Mouse (Mus musculus) embryonic facial prominence, embryonic 11.5 days (tissue): ENCODE measurements at regions not wholly inside any gene's neighbourhood (a gene's known extent, or its start where the extent isn't known, plus 50 kb on each side); places are given as distances from the start of the nearest gene placed in this dataset.
A peak's percentile ranks its signal among the peaks of the same experiment; 100 is the strongest.

Source experiments
- ATAC-seq: fragments of 200-750 bp; cut with Nextera tagmentation; replicated peaks from 2 replicates; pipeline ENCODE4 v1.8.0; 2017; ENCODE audit warnings: low read depth; ENCODE audit not compliant: insufficient number of reproducible peaks, low FRiP score, low TSS enrichment
- DNase-seq: peaks from one replicate; pipeline ENCODE4 v3.0.0-alpha.2; 2015; ENCODE audit warnings: low spot score
- H3K27ac ChIP-seq: fragments of 300-500 bp; sonication (generic); replicated peaks from 2 replicates; pipeline ENCODE4 v1.5.1; 2014; ENCODE audit warnings: mild to moderate bottlenecking, low read depth, low read length, control low read depth
- H3K27me3 ChIP-seq: fragments of 300-500 bp; sonication (generic); 2 replicates; pipeline ENCODE4 v1.6.1; 2014; ENCODE audit warnings: mild to moderate bottlenecking, low read length, moderate library complexity, mixed read lengths; ENCODE audit not compliant: control insufficient read depth, insufficient read depth
- H3K36me3 ChIP-seq: fragments of 300-500 bp; sonication (generic); replicated peaks from 2 replicates; pipeline ENCODE4 v1.6.1; 2014; ENCODE audit warnings: low read depth, mild to moderate bottlenecking, low read length, moderate library complexity, mixed read lengths; ENCODE audit not compliant: control insufficient read depth, insufficient read depth
- H3K4me1 ChIP-seq: fragments of 300-500 bp; sonication (generic); 2 replicates; pipeline ENCODE4 v1.6.1; 2014; ENCODE audit warnings: low read length, mixed read lengths; ENCODE audit not compliant: control insufficient read depth, insufficient read depth
- H3K4me2 ChIP-seq: fragments of 300-500 bp; sonication (generic); 2 replicates; pipeline ENCODE4 v1.6.1; 2014; ENCODE audit warnings: low read depth, mild to moderate bottlenecking, control low read depth, low read length, moderate library complexity
- H3K4me3 ChIP-seq: fragments of 300-500 bp; sonication (generic); 2 replicates; pipeline ENCODE4 v1.5.1; 2014; ENCODE audit warnings: low read depth, low read length, control low read depth
- H3K9ac ChIP-seq: fragments of 300-500 bp; sonication (generic); replicated peaks from 2 replicates; pipeline ENCODE4 v1.6.1; 2014; ENCODE audit warnings: mild to moderate bottlenecking, control low read depth, low read length
- H3K9me3 ChIP-seq: fragments of 300-500 bp; sonication (generic); replicated peaks from 2 replicates; pipeline ENCODE4 v1.6.1; 2016; ENCODE audit warnings: mild to moderate bottlenecking, low read length, inconsistent platforms, mixed read lengths; ENCODE audit not compliant: control insufficient read depth
- WGBS: fragments of 180-500 bp; shearing (Covaris S2); extraction: QIAGEN DNeasy Blood & Tissue Kit; methylation state at CpG from one replicate; pipeline ENCODE4 v1.1.7; 2014; 5-methylcytosine and 5-hydroxymethylcytosine counted together

- Histone ChIP-seq H3K4me2 (no peak overlapping the region), H3K27ac (no peak overlapping the region), H3K36me3 (no peaks in the 10 kb centered on the region), H3K9me3 (no peaks in the 10 kb centered on the region), H3K4me3 (no peak overlapping the region), H3K27me3 (no peaks in the 10 kb centered on the region), H3K9ac (no peak overlapping the region), H3K4me1 (no peaks in the 10 kb centered on the region)
- WGBS, result 54% methylated on average over 20 of the region's 20 CpGs
- no peak for ATAC-seq
- DNase-seq, result peak; percentile 45
These were observed 437.0 kb downstream of the Vrk1 start for GRCm38 (mm10) chr12:106446876-106447532.

DNA sequence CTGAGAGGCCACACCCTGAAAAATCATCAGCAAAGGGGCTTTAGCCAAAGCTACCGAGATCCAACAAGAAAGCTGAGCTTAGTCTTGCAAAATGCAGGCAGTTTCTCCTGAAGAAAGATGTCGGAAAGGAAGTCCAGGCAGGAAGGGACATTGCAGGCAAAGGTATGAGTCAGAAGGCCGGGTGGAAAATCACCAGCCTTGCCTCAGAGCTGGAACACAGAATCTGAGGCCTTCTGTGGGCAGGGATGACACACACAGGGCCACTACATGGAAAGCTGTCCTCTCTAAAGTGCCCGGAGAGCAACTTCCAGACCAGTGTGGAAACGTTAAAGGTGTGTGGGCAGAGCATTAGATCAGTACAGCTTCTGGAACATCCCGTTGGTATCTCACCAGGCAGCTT is 438.5 kb downstream of the Vrk1 start:
- Histone ChIP-seq H3K36me3 (no peaks in the 10 kb centered on the region), H3K9ac (no peak overlapping the region)
- 85% methylated on average over 6 of the region's 6 CpGs for WGBS

GRCm38 (mm10) chr12:106453491-106453890 is 443.5 kb downstream of the Vrk1 start:
- Histone ChIP-seq H3K27me3 (no peaks in the 10 kb centered on the region), H3K36me3 (no peaks in the 10 kb centered on the region), H3K4me1 (no peaks in the 10 kb centered on the region), H3K9me3 (no peaks in the 10 kb centered on the region), H3K9ac (no peak overlapping the region), H3K4me2 (no peak overlapping the region), H3K4me3 (no peak overlapping the region), H3K27ac (no peak overlapping the region)
- WGBS, result 67% methylated on average over 13 of the region's 13 CpGs
- no peak for ATAC-seq
- no peak for DNase-seq

More for the DNA sequence above, 438.5 kb downstream of the Vrk1 start:
- Histone ChIP-seq H3K4me2 (no peak overlapping the region), H3K4me3 (no peak overlapping the region), H3K27ac (no peak overlapping the region), H3K27me3 (no peaks in the 10 kb centered on the region), H3K4me1 (no peaks in the 10 kb centered on the region), H3K9me3 (no peaks in the 10 kb centered on the region)
- DNase-seq (no peak), ATAC-seq (no peak)

- Histone ChIP-seq H3K4me2 (no peak overlapping the region), H3K27ac (no peak overlapping the region), H3K4me3 (no peak overlapping the region), H3K36me3 (no peaks in the 10 kb centered on the region), H3K27me3 (no peaks in the 10 kb centered on the region), H3K9me3 (no peaks in the 10 kb centered on the region), H3K4me1 (no peaks in the 10 kb centered on the region), H3K9ac (no peak overlapping the region)
- ATAC-seq (no peak), DNase-seq (no peak)
- 41% methylated on average over 6 of the region's 6 CpGs for WGBS
These were observed 448.2 kb downstream of the Vrk1 start for GRCm38 (mm10) chr12:106458215-106458614.

DNA sequence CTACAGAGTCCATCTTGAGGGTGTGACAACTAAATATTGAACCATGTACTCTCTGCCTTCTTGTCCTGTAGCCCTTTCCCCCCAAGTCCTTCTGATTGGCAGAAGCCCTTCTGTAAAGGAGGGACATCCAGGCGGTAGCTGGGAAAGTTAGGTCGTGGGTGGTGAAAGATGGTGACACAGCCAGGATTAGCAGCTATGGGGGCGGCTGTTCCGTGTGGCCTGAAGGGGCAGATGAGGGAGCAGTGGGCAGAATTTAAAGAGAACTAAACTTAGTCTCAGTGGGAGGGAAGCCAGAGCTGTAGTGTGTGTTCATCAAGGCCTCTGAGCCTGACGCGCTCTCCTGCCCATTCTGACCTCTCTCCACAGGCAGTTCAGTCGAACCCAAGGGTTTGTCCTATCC is 450.6 kb downstream of the Vrk1 start:
- no peaks in the 10 kb centered on the region for H3K4me1 ChIP-seq
- DNase-seq, result no peak
- H3K36me3 ChIP-seq, result no peaks in the 10 kb centered on the region
- no peak overlapping the region for H3K4me3 ChIP-seq
- no peaks in the 10 kb centered on the region for H3K9me3 ChIP-seq
- no peak overlapping the region for H3K27ac ChIP-seq
- H3K4me2 ChIP-seq, result no peak overlapping the region
- H3K27me3 ChIP-seq, result no peaks in the 10 kb centered on the region
- 82% methylated on average over 7 of the region's 7 CpGs for WGBS
- no peak for ATAC-seq
- no peak overlapping the region for H3K9ac ChIP-seq

DNA sequence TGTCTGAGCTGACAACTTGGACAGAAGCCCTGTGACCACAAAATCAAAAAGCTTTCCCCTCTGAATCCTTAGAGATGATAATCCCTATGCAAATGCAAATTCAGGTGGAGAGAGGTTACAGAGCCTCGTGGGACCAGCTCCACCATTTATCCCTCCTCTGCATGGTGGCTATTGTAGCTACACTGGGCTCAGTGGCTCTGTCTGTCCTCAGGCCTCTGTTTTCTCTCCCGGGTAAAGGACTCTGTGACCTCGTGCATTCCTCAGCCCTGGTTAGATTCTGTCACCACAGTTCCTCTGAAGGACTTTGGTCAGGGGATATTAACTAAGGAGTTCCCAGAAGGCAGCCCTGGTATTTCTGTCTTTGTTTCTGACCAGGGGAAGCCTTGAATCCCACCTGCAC is 452.3 kb downstream of the Vrk1 start:
- DNase-seq (no peak), ATAC-seq (no peak)
- no peak overlapping the region for H3K9ac ChIP-seq
- H3K27ac ChIP-seq, result no peak overlapping the region
- no peak overlapping the region for H3K4me2 ChIP-seq
- no peak overlapping the region for H3K4me3 ChIP-seq
- no peaks in the 10 kb centered on the region for H3K27me3 ChIP-seq
- H3K9me3 ChIP-seq, result no peaks in the 10 kb centered on the region
- no peaks in the 10 kb centered on the region for H3K36me3 ChIP-seq
- no peaks in the 10 kb centered on the region for H3K4me1 ChIP-seq
- 17% methylated on average over 3 of the region's 3 CpGs for WGBS

GRCm38 (mm10) chr12:106464701-106465100 is 454.7 kb downstream of the Vrk1 start:
- Histone ChIP-seq H3K27ac (no peak overlapping the region), H3K4me2 (no peak overlapping the region), H3K27me3 (no peaks in the 10 kb centered on the region), H3K4me3 (no peak overlapping the region), H3K36me3 (no peaks in the 10 kb centered on the region), H3K4me1 (no peaks in the 10 kb centered on the region), H3K9me3 (no peaks in the 10 kb centered on the region), H3K9ac (no peak overlapping the region)
- WGBS, result 44% methylated on average over 11 of the region's 11 CpGs
- no peak for ATAC-seq
- DNase-seq, result no peak

DNA sequence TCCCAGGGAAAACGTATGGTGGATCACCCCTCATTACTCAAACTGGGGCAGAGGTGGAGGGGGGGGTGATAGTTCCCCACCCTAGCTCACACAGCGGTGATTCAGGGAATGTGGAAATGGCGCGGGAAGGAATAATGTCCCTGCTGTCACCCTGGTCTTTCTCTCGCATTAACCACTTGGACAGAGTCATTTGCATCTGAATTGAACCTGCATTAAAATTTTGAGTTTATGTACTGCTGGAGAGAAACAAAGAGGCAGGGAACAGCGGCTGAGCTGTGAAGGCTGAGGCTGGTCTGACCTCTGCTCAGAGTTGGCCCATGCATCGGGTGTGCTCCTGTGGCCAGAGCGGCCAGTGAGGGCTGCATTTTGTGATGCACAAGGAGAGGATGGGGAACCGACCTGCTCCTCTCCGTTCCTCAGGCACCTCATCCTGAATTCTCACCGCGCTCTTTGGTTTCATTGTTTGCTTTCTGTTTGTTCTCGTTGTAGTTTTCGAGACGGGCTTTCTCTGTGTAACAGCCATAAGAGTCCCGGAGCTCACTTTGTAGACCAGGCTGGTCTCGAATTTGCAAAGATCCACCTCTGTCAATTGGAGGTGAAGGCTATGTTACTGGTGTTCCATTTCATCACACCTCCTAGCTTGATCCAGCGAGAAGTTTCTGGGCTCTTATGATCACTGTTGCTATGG is 458.3 kb downstream of the Vrk1 start:
- Histone ChIP-seq H3K9ac (no peak overlapping the region), H3K4me2 (no peak overlapping the region)

More for the DNA sequence above, 458.3 kb downstream of the Vrk1 start:
- Histone ChIP-seq H3K4me1 (no peaks in the 10 kb centered on the region), H3K27ac (no peak overlapping the region), H3K27me3 (no peaks in the 10 kb centered on the region), H3K36me3 (no peaks in the 10 kb centered on the region), H3K4me3 (no peak overlapping the region), H3K9me3 (no peaks in the 10 kb centered on the region)
- 64% methylated on average over 18 of the region's 18 CpGs for WGBS
- DNase-seq (no peak), ATAC-seq (no peak)
